Mouse (Mus musculus): Measurements from ENCODE around the gene Patl2. TPM values are rescaled to one million over a fixed set of nuclear protein-coding genes. Genes with fewer than 3 reads are reported as not detected.

The Patl2 gene
- total and polyA plus RNA-seq, 3 experiments: not detected

DNA sequence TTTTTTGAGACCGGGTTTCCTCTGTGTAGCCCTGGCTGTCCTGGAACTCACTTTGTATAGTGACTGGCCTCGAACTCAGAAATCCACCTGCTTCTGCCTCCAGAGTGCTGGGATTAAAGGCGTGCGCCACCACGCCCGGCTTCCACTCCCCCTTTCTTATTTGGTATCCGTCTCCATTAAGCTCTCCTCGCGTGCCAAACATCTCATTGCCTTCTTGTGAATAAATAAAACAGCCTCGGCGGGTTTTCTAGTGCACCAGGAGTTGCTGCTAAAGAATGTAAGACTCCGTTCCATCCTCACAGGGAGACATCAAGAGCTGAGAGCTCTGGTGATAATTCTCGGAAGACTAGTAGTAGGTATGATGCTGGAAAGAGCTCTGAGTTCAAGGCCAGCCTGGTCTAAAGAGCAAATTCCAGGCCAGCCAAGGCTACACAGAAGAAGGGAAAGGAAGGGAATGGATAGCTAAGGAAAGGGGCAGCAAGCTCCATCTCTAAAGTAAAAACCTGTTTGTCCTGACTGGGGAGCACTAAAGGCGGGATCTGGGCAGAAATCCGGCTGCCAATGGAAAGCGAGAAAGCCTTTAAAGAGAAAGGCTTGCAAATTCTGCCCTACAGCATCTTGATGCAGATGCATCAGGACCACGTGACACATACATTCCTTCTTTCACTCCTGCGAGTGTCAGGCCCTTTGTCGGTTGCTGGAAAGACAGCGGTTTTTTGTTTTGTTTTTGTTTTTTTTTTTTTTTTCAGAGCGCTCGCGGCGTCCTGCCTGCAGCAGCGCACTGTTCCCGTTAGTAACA, 48.0 kb upstream of the Patl2 start:
- Histone ChIP-seq H3K4me2 (ENCODE audit: insufficient read depth, low read depth, poor library complexity, severe bottlenecking) (peak overlapping the region; percentile 66), H3K36me3 (replicated peaks in 1 of 2; ENCODE audit: control insufficient read depth in 1 of 2, insufficient read depth in 1 of 2, low read length in 1 of 2) (no peaks in the 10 kb centered on the region), H3K9me3 (replicated peaks; ENCODE audit: low read length) (no peaks in the 10 kb centered on the region), H3K4me3 (replicated peaks in 1 of 3; ENCODE audit: low read depth in 2 of 3, low read length in 2 of 3, poor library complexity in 1 of 3) (peak overlapping the region; percentile 63 to 75 (median 73)), H3K9ac (ENCODE audit: insufficient read depth, low read depth) (peak overlapping the region; percentile 45), H3K4me1 (ENCODE audit: control insufficient read depth in 1 of 2, insufficient read depth in 2 of 2) (peaks cover 8 to 13% of the 10 kb centered on the region in 2 experiments; a peak in 3 of 4 replicates), H3K27ac (ENCODE audit: insufficient read depth, low read depth) (no peak overlapping the region), H3K79me2 (replicated peaks; ENCODE audit: control insufficient read depth, extremely low read depth, insufficient read depth, poor library complexity, severe bottlenecking) (no peaks in the 10 kb centered on the region), H3K27me3 (replicated peaks) (no peaks in the 10 kb centered on the region)
- peak; percentile 29 for DNase-seq (ENCODE audit: extremely low read depth)
- TF ChIP-seq ZNF384 (IDR thresholded peaks at IDR 0.05; ENCODE audit: low read depth, low read length) (peak; percentile 73), USF1 (IDR thresholded peaks at IDR 0.05; ENCODE audit: low read depth, low read length) (peak; percentile 74), SIN3A (IDR thresholded peaks at IDR 0.05; ENCODE audit: low read length) (no peak), USF2 (conservative IDR thresholded peaks at IDR 0.05; ENCODE audit: low read depth, low read length) (peak; percentile 76), MAX (IDR thresholded peaks at IDR 0.05; ENCODE audit: low read length) (peak; percentile 81), MXI1 (IDR thresholded peaks at IDR 0.05; ENCODE audit: low read depth, low read length) (peak; percentile 47; the same call in 1 of the 2 replicates)
- dilution Hi-C loops (cut with MboI; ENCODE audit: extremely low pct_ligation_motif_present, extremely low pct_unique_long_range_greater_than_20kb, low sequenced_read_pairs) (no loop called here), in situ Hi-C loops (cut with MboI; ENCODE audit: low pct_ligation_motif_present, low pct_unique_long_range_greater_than_20kb, low sequenced_read_pairs) (no loop called here)

DNA sequence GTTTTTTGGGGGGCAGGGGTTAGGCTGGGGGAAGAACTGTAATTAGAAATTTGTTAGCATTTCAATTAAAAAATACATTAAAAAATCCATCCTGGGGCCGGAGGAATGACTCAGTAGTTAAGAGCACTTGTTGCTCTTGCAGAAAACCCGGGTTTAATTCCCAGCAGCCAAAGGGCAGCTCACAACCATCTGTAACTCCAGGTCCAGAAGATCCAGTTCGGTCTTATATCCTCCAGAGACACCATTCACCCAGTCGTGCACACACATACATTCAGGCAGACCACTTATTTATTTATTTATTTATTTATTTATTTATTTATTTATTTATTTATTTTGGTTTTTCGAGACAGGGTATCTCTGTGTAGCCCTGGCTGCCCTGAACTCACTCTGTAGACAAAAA, 47.4 kb upstream of the Patl2 start:
- no peak overlapping the region for H3K4me2 ChIP-seq (ENCODE audit: insufficient read depth, low read depth, poor library complexity, severe bottlenecking)
- DNase-seq (ENCODE audit: extremely low read depth): no peak
- no peaks in the 10 kb centered on the region for H3K27me3 ChIP-seq (replicated peaks)
- H3K9ac ChIP-seq (ENCODE audit: insufficient read depth, low read depth): no peak overlapping the region
- dilution Hi-C loops (cut with MboI; ENCODE audit: extremely low pct_ligation_motif_present, extremely low pct_unique_long_range_greater_than_20kb, low sequenced_read_pairs): no loop called here
- H3K79me2 ChIP-seq (replicated peaks; ENCODE audit: control insufficient read depth, extremely low read depth, insufficient read depth, poor library complexity, severe bottlenecking): no peaks in the 10 kb centered on the region
- TF ChIP-seq MAFK (IDR thresholded peaks at IDR 0.05; ENCODE audit: insufficient replicate concordance, low read length) (no peak), USF1 (IDR thresholded peaks at IDR 0.05; ENCODE audit: low read depth, low read length) (no peak), ELF1 (IDR thresholded peaks at IDR 0.05; ENCODE audit: low read depth, low read length) (no peak), JUN (IDR thresholded peaks at IDR 0.05; ENCODE audit: insufficient read depth, low read depth, low read length) (no peak), MXI1 (IDR thresholded peaks at IDR 0.05; ENCODE audit: low read depth, low read length) (no peak), BHLHE40 (IDR thresholded peaks at IDR 0.05; ENCODE audit: low read depth, low read length) (no peak), POLR2A (IDR thresholded peaks at IDR 0.05; ENCODE audit: low read depth, low read length) (no peak), CHD1 (IDR thresholded peaks at IDR 0.05; ENCODE audit: low read depth, low read length) (no peak), RCOR1 (conservative IDR thresholded peaks at IDR 0.05; ENCODE audit: low read depth, low read length) (no peak), E2F4 (IDR thresholded peaks at IDR 0.05; ENCODE audit: insufficient replicate concordance, low read depth, low read length) (no peak), HCFC1 (IDR thresholded peaks at IDR 0.05; ENCODE audit: low read depth, low read length) (no peak), USF2 (conservative IDR thresholded peaks at IDR 0.05; ENCODE audit: low read depth, low read length) (no peak), NELFE (IDR thresholded peaks at IDR 0.05; ENCODE audit: low read depth, low read length) (no peak)
- peaks cover 8 to 13% of the 10 kb centered on the region in 2 experiments; a peak in 3 of 4 replicates for H3K4me1 ChIP-seq (ENCODE audit: control insufficient read depth in 1 of 2, insufficient read depth in 2 of 2)
- no peaks in the 10 kb centered on the region for H3K9me3 ChIP-seq (replicated peaks; ENCODE audit: low read length)
- no peak overlapping the region for H3K27ac ChIP-seq (ENCODE audit: insufficient read depth, low read depth)
- no peak overlapping the region for H3K4me3 ChIP-seq (replicated peaks in 1 of 3; ENCODE audit: low read depth in 2 of 3, low read length in 2 of 3, poor library complexity in 1 of 3)
- in situ Hi-C loops (cut with MboI; ENCODE audit: low pct_ligation_motif_present, low pct_unique_long_range_greater_than_20kb, low sequenced_read_pairs): no loop called here
- no peaks in the 10 kb centered on the region for H3K36me3 ChIP-seq (replicated peaks in 1 of 2; ENCODE audit: control insufficient read depth in 1 of 2, insufficient read depth in 1 of 2, low read length in 1 of 2)
